ENCODE assay signal across 8 mouse cellular contexts in the genomic region with DNA sequence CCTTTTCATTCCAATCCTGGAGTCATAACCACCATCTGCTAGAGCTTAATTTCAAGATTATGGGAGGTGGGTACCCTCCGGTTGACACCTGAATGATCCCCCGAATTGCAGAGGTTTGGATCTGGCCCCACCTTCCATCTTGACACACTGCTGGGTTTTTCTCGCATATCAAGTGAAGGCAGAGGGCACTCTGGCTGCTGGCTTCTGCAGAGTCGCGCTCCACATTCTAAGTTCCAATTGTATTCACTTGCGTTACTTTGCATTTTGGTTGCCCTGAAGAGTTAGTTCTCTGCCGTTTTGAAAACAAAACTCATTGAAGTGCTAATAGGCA.
A peak's percentile ranks its signal among the peaks of the same experiment; 100 is the strongest.
DNase-seq lines count a peak whose midpoint lies in the region; ATAC-seq and TF ChIP-seq lines count a peak whose summit lies in the region.

No protein-coding gene starts in this region.

- peaks cover 3% of the 10 kb centered on the region for H3K4me1 ChIP-seq in liver, embryonic 12.5 days
- 0 out of 2 replicates have a peak, but pooled peaks cover 2% of the 10 kb centered on the region for H3K4me1 ChIP-seq in stomach, postnatal 0 days (replicated peaks; ENCODE audit: control insufficient read depth, insufficient read depth)

- no peak overlapping the region; the same call in 1 of the 2 replicates for H3K9ac ChIP-seq in liver, embryonic 12.5 days
- H3K9ac ChIP-seq in stomach, postnatal 0 days (ENCODE audit: low read length), result peak overlapping the region; percentile 67; the same call in 1 of the 2 replicates

- ATAC-seq in frontal cortex, adult (ENCODE audit: low TSS enrichment), result peak; percentile 35
- ATAC-seq in liver, embryonic 12.5 days, result no peak
- ATAC-seq in stomach, postnatal 0 days (ENCODE audit: low FRiP score, low TSS enrichment), result no peak
- no peak for ATAC-seq in monocyte, adult 5-6 weeks (replicated peaks; ENCODE audit: insufficient number of reproducible peaks, low FRiP score, low TSS enrichment, poor library complexity, severe bottlenecking)

- H3K9me3 ChIP-seq in liver, embryonic 12.5 days (replicated peaks), result no peaks in the 10 kb centered on the region
- no peaks in the 10 kb centered on the region for H3K9me3 ChIP-seq in stomach, postnatal 0 days (ENCODE audit: control insufficient read depth, low read length)

- peak overlapping the region; percentile 70 for H3K4me2 ChIP-seq in liver, embryonic 12.5 days
- H3K4me2 ChIP-seq in stomach, postnatal 0 days (replicated peaks; ENCODE audit: low read depth), result peak overlapping the region; percentile 99

- H3K27me3 ChIP-seq in liver, embryonic 12.5 days (replicated peaks), result peaks cover 29% of the 10 kb centered on the region
- no peaks in the 10 kb centered on the region for H3K27me3 ChIP-seq in stomach, postnatal 0 days (ENCODE audit: control insufficient read depth, insufficient read depth, low read length)

- DNase-seq in frontal cortex, adult 2 months (ENCODE audit: extremely low spot score in 1 of 2, low spot score in 1 of 2), result no peak
- DNase-seq in right cerebral cortex, adult 18-20 months, result peak; percentile 8
- no peak for DNase-seq in right cerebral cortex, postnatal 14 days
- peak; percentile 16 for DNase-seq in stomach, postnatal 0 days (ENCODE audit: low spot score)
- DNase-seq in frontal cortex, postnatal 14 days (ENCODE audit: low spot score in 2 of 2), result no peak

- no peak for TF ChIP-seq EP300 in stomach, postnatal 0 days (optimal IDR thresholded peaks at IDR 0.05)

- no peaks in the 10 kb centered on the region for H3K36me3 ChIP-seq in liver, embryonic 12.5 days
- H3K36me3 ChIP-seq in stomach, postnatal 0 days (ENCODE audit: control insufficient read depth, insufficient read depth, low read length), result no peaks in the 10 kb centered on the region

- TF ChIP-seq CTCF in stomach, postnatal 0 days (IDR thresholded peaks at IDR 0.05; ENCODE audit: low read depth), result no peak

- peak overlapping the region; percentile 45 for H3K4me3 ChIP-seq in liver, embryonic 12.5 days
- H3K4me3 ChIP-seq in stomach, postnatal 0 days (ENCODE audit: low read depth, low read length), result peak overlapping the region; percentile 57

- H3K27ac ChIP-seq in liver, embryonic 12.5 days, result no peak overlapping the region
- peak overlapping the region; percentile 40; the same call in 1 of the 2 replicates for H3K27ac ChIP-seq in stomach, postnatal 0 days (replicated peaks)

- 11% methylated on average over 7 of the region's 7 CpGs for WGBS in liver, embryonic 12.5 days (ENCODE audit: insufficient replicate concordance)
- 23% methylated on average over 7 of the region's 7 CpGs for WGBS in stomach, postnatal 0 days

Comparison
In these comparisons a context has a peak if more than half of its experiments do, and no peak if none do; other contexts are left out.
1. DNase-seq: peak in right cerebral cortex, adult 18-20 months (single experiment) and stomach, postnatal 0 days (single experiment); none in frontal cortex, adult 2 months (0 of 2), right cerebral cortex, postnatal 14 days (single experiment) and frontal cortex, postnatal 14 days (0 of 2).